In the genomic region with DNA sequence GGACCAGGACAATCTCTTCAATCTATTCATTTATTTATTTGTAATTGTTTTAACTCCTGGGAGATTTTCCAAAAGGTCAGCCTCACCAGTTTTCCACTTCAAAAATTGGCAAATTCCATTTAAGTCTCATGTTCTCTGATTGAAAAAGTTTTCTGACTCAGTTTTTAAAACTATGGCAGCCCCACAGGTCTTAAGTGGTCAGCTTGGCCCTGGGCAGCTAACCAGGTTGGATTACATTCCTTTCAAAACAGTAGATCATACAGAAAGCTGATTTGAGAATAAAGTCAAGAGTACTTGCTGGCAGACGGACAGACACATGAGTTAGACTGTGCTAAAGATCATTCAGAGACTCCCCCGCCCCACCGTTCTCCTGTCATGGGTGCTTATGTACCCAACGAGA, we compare ENCODE assay signal across 23 mouse cellular contexts.
DNase-seq lines count a peak whose midpoint lies in the region; ATAC-seq and TF ChIP-seq lines count a peak whose summit lies in the region.
"Had no signal": no experiment of that assay in that cellular context is flagged by ENCODE, and none has a peak within 500 bp of the region (broad histone marks: within the 10 kb centered on the region; RNA-seq: fewer than 3 reads in every experiment).

No protein-coding gene starts in this region.

- DNase-seq in layer of hippocampus, adult 2 months (ENCODE audit: low spot score in 2 of 2) = no peak
- no peak for DNase-seq in layer of hippocampus, adult 18-20 months (ENCODE audit: low spot score in 2 of 2)
- DNase-seq in lung, postnatal 14 days = no peak
- peak; percentile 25 for DNase-seq in Muller cell, postnatal 12 days (ENCODE audit: inconsistent ontology term)
- peak; percentile 31 for DNase-seq in lung, postnatal 25 days (ENCODE audit: low spot score)
- no peak for DNase-seq in heart, adult 18-20 months
- no peak for DNase-seq in cerebellum, adult 8-10 months
- DNase-seq: adrenal gland, postnatal 10 days; adrenal gland, postnatal 36 days; cerebellum, adult 18-20 months; cerebellum, adult 9-11 months; cerebellum, postnatal 25 days; gastrocnemius, postnatal 10 days; gastrocnemius, postnatal 36 days had no signal

- no peak overlapping the region for H3K9ac ChIP-seq in lung, embryonic 16.5 days (ENCODE audit: low read length)
- H3K9ac ChIP-seq: embryonic facial prominence, embryonic 13.5 days; forebrain, embryonic 12.5 days; forebrain, embryonic 15.5 days; hindbrain, embryonic 12.5 days; hindbrain, embryonic 15.5 days had no signal

- WGBS in lung, embryonic 16.5 days = 50% methylated on average over 4 of the region's 4 CpGs

- H3K4me3 ChIP-seq in layer of hippocampus, adult 2 months = no peak overlapping the region
- H3K4me3 ChIP-seq in lung, embryonic 16.5 days (ENCODE audit: low read length) = no peak overlapping the region
- H3K4me3 ChIP-seq: embryonic facial prominence, embryonic 13.5 days; forebrain, embryonic 12.5 days; forebrain, embryonic 15.5 days; hindbrain, embryonic 12.5 days; hindbrain, embryonic 15.5 days had no signal

- H3K36me3 ChIP-seq in lung, embryonic 16.5 days (ENCODE audit: control insufficient read depth, insufficient read depth, low read length) = no peaks in the 10 kb centered on the region
- H3K36me3 ChIP-seq: embryonic facial prominence, embryonic 13.5 days; forebrain, embryonic 12.5 days; forebrain, embryonic 15.5 days; hindbrain, embryonic 12.5 days; hindbrain, embryonic 15.5 days had no signal

- H3K9me3 ChIP-seq in lung, embryonic 16.5 days (ENCODE audit: control insufficient read depth, low read length) = no peaks in the 10 kb centered on the region
- H3K9me3 ChIP-seq: embryonic facial prominence, embryonic 13.5 days; forebrain, embryonic 12.5 days; forebrain, embryonic 15.5 days; hindbrain, embryonic 12.5 days; hindbrain, embryonic 15.5 days had no signal

- no peak for TF ChIP-seq CTCF in layer of hippocampus, adult 2 months (conservative IDR thresholded peaks at IDR 0.05)

- peak; percentile 75 for ATAC-seq in lung, embryonic 16.5 days (ENCODE audit: low read depth)
- ATAC-seq: CD4-positive, CD25-positive, alpha-beta regulatory T cell, adult 4 months; forebrain, embryonic 15.5 days; Patski had no signal

- H3K4me1 ChIP-seq in lung, embryonic 16.5 days (replicated peaks; ENCODE audit: control insufficient read depth, insufficient read depth, low read length) = peaks cover 5% of the 10 kb centered on the region; the same call in 1 of the 2 replicates
- H3K4me1 ChIP-seq: forebrain, embryonic 12.5 days; hindbrain, embryonic 15.5 days had no signal

- H3K27me3 ChIP-seq in lung, embryonic 16.5 days (ENCODE audit: control insufficient read depth, insufficient read depth, low read depth, low read length) = no peaks in the 10 kb centered on the region
- H3K27me3 ChIP-seq: embryonic facial prominence, embryonic 13.5 days; forebrain, embryonic 12.5 days; forebrain, embryonic 15.5 days; hindbrain, embryonic 12.5 days; hindbrain, embryonic 15.5 days; Patski had no signal

- no peak overlapping the region for H3K4me2 ChIP-seq in lung, embryonic 16.5 days (ENCODE audit: low read depth, low read length)
- H3K4me2 ChIP-seq: embryonic facial prominence, embryonic 13.5 days; forebrain, embryonic 12.5 days; forebrain, embryonic 15.5 days; heart, embryonic 11.5 days; hindbrain, embryonic 12.5 days; hindbrain, embryonic 15.5 days had no signal

- H3K27ac ChIP-seq in layer of hippocampus, adult 2 months = peak overlapping the region; percentile 21; the same call in 1 of the 2 replicates
- H3K27ac ChIP-seq in lung, embryonic 16.5 days (ENCODE audit: low read length) = 0 out of 2 replicates have a peak overlapping the region, but pooled peaks have one; percentile 27
- H3K27ac ChIP-seq: embryonic facial prominence, embryonic 13.5 days; forebrain, embryonic 12.5 days; forebrain, embryonic 15.5 days; hindbrain, embryonic 12.5 days; hindbrain, embryonic 15.5 days had no signal

Comparison
In these comparisons a context has a peak if more than half of its experiments do, and no peak if none do; other contexts are left out.
1. DNase-seq: peak in Muller cell, postnatal 12 days (single experiment) and lung, postnatal 25 days (single experiment); none in layer of hippocampus, adult 2 months (0 of 2), layer of hippocampus, adult 18-20 months (0 of 2), lung, postnatal 14 days (single experiment), heart, adult 18-20 months (0 of 2) and cerebellum, adult 8-10 months (single experiment).